Mouse (Mus musculus): Measurements from ENCODE around the gene Fbxl16.

Gene Fbxl16

DNA sequence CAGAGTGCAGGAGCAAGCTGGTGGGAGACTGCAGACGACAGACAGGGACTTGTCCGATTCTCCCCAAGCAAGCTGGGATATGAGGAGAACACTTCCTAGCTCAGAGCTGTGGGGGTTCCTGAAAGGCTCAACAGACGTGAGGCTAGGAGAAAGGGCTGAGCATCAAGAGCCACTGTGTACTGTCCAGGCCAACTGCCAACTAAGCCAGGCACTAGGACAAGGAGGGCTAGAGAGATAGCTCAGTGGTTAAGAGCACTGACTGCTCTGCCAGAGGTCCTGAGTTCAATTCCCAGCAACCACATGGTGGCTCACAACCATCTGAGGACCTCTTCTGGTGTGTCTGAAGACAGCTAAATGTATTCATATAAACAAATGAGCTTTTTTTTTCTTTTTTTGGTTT, 33.6 kb downstream of the Fbxl16 start:
- DNase-seq (ENCODE audit: low spot score) = no peak

DNA sequence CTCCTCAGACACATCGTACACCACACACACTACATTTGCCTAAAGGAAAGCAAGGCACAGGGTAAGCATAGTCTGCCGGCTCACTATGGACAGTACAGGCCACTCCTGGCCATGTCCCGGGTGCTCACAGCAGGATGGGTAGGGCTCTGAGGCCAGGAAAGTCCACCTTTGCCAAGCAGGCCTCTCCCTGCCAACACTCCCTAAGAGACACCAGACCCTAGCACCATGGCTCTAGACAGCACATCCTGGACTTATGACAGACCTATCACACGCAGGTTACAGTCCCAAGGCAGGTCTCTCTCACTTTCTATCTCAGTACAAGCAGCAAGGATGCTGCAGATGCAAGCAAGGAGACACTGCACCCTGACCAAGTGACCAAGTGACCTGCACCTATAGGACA, 34.2 kb downstream of the Fbxl16 start:
- no peak for DNase-seq (ENCODE audit: low spot score)

DNA sequence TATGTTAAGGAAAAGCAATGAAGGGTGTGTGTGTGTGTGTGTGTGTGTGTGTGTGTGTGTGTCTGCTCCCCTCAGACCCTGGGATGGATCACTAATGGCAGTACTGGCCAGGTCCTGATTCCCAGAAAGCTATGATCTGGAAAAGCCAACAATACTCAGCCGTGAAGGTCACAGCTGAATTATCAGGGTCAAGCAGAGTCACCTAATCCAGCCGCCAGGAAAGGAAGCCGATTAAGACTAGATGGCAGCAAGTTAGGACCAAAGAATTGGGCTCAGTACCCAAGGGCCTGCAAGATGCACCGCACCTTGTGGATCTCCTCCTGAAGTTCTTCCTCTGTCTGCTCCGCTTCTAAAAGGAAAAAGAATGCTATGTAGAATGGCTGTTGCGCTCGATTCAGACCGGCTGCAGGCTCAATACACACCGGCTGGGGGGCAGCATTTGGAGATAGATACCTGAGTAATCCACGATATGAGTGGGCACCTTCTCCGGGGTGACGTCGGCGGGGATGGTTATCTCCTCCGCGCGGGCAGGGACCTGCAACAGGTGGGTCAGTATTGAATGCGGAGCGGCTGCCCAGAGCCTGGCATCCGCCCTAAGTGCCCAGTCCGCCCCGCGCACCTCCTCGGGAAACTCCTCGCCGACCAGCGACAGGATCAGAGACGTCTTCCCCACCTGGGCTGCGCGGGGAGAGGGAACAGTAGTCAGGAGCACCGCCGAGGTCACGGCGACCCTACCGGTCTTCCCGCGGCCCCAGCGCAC, 34.9 kb downstream of the Fbxl16 start:
- DNase-seq (ENCODE audit: low spot score) = no peak

DNA sequence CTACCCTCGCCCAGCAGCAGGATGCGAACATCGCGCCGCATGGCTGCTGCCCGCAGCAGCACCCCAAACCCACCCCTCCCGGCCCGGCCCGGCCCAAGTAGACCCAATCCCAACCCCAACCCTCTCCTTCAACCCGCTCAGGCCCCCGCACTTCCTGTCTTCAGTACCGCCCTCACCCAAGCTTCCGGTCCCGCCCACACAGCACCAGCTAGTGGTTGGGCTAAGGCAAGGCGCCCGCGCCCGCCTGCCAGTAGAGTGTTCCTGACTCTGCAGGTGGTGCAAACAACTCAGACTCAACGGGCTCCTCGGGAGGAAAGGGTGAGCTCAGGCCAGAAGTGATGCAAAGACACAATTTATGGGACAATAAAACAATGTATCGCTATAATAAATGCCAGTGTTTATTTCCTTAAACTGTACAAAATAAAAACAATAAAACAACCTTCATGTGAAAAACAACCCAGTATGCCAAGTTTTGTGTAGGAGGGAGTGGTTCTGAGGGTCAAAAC, 35.6 kb downstream of the Fbxl16 start, which contains the start of gene Rhot2:
Gene Rhot2 (minus strand): TSS at position 456 of the 506 bp plus-strand sequence.
- DNase-seq (ENCODE audit: low spot score) = peak; percentile 90

DNA sequence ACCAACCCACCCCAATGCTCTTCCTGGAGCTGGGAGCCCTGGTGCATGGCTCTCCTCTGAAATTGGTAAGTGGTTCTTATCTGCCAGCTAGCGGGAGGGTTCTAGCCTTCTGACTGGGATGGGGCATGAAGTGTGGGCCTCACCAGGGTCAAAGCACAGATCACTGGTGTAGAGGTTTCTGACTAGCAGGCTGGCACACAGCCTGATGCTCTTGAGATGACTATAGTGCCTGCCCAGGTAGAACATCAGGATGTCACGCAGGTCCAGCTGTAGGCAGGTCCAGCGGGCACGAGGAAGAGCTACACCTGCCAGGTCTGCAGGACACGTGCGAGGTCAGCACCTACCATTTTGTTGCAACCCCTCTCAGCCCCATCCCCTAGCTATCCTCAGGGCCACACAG, 51.3 kb downstream of the Fbxl16 start:
- no peak for DNase-seq (ENCODE audit: low spot score)

DNA sequence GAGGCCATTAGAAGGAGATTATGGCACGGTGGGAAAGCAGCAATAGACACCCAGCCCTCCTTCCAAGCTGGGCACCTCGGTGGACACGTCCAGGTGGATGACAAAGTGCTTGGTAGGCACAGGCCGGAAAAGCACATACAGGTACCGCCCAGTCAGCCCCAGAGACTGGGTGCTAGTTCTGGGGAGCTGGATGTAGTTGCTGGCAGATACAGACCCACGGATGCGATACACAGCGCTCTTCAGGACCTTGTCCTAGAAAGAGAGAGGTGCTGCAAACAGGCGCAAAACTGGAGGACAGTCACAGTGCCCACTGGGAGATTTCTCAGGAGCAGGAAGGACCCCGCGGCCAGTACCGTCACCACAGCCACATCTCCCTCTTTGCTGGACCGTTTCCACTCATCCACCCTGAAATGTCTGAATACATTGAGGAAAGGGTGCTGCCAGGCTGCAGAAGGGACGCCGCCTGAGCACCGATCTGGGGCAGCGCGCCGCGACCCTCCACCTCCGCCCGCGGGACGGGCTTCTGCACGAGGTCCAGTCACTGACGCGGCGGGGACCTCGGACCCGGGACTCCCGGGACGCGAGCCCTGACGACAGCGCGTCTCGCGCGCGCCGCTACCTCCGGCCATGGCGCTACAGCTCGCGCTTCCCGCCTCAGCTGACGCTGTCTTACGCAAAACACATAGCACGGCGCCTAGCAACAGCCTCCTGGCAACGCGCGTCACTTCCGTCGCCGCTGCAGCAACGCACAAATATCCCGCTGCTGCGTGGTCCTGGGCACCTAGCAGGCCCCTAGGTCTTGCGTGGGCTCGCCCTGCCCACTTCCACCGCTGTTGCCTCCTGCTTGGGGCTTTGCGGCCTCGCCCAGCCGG, 52.2 kb downstream of the Fbxl16 start, which contains the start of gene Wdr90:
Gene Wdr90 (minus strand): TSS at position 670 of the 872 bp plus-strand sequence.
- peak; percentile 85 for DNase-seq (ENCODE audit: low spot score)

DNA sequence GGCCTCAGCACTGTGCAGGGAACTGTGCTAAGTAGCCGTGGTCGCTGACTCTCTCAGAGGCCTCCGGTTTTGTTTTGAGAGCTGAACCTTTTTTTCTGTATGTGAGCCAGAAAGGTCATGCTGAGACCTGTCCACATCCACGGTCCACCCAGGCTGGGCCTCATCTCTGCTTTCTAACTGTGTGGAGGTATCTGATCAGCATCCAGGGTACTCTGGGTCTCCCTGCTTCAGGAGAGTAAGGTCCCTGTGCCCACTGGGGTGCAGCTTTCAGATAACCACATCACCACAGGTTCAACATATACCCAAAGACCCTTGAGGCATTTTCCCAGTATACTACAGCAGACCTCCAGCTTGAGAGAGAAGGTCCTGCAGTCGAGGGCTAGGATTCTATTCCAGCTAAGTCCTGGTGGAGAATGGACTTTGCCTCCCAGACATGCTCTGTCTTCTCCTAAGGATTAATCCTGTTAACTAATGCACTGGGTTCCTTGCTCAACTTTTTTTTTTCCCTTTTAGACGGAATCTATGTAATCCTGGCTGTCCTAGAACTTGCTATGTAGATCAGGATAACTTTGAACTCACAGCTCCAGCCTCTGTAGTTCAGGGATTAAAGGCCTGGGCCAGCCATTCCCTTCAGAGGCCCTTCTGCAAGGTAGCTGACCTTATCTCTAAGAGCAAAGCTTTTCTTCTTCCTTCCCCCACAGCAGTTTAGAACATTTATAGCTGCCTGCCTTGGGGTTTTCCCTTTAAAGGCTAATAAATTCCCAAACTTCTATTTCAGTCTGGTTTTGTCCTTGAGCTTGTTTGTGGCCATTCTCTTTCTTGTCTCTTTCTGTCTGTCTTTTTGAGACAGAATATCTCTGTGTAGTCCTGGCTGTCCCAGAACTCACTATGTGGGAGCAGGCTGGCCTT, 53.1 kb downstream of the Fbxl16 start:
- no peak for DNase-seq (ENCODE audit: low spot score)

DNA sequence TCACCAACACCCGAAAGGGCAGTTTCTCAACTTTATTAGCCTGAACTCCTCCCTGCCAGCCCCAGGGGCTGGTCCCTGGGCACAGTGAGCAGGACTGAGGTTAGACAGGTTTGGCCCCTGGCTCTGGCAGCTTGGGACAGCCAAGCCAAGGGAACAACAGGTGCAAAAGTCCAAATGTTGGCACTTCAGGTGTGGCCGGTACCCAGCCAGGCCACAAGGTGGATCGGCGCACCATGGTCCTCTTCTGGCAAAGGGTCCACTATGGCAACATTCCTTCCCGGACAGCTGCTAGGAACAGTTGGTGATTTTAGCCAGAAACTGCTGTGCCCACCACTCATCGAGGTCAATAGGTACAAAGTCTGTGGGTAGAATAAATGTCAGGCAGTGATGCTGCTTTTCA, 54.8 kb downstream of the Fbxl16 start:
- no peak for DNase-seq (ENCODE audit: low spot score)

DNA sequence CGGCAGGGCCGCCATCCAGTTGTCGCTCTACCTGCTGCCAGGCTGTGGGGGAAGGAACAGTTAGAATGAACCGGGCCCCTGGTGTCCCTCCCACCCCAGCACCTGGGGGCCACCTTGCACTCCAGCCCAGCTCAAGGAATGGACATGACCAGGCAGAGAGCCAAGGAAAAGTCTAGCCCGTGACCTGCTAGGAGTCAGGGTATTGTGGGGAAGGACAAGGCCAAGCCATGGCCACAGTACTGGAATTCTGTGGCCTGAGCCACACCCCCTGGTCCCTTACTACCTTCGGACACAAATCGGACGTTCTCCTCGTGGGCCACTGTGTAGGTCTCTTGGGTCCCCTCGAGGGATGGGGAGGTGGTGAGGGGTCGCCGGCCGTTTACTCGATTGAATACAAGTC, 55.4 kb downstream of the Fbxl16 start:
- DNase-seq (ENCODE audit: low spot score) = no peak

DNA sequence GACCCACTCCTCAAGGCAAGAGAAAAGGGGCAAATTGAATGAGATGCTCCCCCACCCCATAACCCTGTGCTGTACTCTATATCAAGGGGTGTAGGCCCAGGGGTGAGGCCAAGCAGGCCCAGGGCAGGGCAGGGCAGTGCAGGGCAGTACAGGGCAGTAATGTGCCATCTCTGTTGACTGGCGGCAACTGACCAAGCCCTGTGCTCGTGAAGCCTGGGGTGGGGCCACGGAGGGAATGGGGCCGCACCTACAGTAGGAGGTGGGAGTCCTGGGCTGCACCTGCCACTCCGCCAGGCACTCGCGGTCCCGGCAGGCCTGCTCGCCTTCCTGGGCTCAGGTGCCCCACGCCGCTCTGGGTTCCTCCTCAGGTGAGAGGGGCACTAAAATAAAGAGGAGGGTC, 56.4 kb downstream of the Fbxl16 start:
- no peak for DNase-seq (ENCODE audit: low spot score)

DNA sequence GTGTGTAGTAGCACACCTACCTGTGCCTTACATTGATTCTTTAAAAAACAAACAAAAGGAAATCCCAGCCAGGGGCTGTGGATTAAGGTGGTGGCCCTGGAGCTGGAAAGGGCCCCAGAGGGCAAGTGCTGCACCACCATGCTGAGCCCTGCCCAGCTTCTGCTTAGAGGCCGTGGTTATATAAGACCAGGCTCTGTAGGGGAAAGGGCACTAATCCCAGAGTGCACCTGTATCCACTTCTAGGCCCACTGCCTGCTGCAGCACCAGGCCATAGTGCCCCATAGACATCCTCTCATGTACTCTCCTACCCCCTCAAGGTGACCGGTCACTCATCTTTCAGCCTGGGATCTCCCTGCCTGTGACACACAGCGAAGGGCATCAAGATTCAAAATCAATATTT, 57.3 kb downstream of the Fbxl16 start:
- no peak for DNase-seq (ENCODE audit: low spot score)

DNA sequence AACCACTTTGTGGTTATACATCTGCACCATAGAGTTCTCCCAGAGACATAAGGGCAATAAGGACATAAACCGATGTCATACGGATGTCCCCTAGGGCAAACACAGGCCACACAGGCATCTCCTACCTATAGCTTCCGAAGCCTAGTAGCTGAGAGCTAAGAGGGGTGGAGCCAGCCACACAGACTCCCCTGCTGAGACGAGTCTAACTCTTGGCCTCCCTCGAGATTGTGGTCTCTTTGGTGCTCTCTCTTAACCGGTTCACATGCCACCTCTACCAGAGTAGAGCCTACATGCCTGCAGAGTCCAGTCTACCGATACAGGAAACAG, 58.6 kb downstream of the Fbxl16 start:
- DNase-seq (ENCODE audit: low spot score) = peak; percentile 41

DNA sequence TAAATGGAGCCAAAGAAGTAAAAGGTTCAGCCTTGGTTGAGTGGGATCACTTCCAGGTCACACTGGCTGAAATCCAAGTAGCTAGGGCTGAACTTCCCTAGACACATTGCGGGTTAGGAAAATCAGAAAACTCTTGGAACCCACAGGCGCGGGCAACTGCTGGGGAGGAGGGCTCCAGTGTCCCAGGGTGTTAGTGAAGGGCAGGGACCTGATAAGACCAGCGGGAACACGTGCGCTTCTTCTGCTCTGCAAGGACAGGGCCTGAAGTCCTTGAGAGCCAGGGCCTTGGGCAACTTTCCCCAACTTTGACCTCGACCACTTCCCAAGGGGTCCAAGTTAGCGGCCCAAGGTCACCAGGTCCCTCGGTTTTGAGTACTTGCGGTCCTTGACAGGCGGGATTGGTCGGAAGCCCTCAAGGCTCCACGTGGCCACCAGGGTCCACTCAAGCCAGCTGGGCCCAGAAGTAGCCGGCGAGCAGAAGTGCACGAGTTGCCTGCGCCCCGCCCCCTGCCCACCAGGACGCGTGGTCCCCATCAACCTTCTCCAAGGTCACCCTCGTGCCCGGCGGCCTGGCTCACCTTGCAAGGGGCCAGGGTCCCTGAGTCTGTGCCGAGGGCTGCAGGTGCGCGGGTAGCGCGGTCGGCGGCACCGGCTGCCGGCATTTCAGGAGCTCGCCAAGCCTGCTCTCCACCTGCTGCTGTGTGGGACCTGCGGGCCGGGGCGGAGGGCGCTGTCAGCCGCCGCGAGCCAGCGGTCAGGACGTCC, 59.1 kb downstream of the Fbxl16 start:
- DNase-seq (ENCODE audit: low spot score) = peak; percentile 39

DNA sequence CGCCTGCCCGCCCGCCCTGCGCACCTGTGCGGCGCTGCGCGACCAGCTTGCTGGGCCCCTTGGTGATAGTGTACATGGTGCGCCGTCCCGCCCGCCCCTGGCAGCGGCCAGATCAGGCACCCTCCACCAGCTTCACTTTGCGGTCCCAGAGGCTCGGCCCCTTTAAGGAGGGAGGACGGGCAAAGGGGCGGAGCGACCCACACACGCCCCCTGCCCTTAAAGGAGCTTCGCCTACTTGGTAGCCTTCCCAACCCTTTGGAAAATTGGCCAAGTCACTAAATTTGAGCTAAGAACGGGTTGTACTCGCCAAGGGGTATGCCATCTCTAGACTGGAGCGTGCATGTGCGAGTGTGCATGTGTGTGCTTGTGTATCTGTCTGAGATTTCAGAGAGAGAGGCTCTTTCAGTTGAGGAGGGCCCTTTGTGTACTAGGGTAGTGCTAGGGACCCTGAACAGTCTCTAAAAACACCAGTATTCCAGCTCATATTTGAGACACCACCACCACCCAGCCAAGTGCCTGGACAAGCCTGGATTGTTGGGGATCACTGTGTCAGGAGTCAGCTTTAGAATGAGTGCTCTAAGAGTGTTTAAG, 59.8 kb downstream of the Fbxl16 start, which contains the start of gene Mcrip2:
Gene Mcrip2 (minus strand): TSS at position 164 of the 591 bp plus-strand sequence.
- DNase-seq (ENCODE audit: low spot score) = peak; percentile 30

DNA sequence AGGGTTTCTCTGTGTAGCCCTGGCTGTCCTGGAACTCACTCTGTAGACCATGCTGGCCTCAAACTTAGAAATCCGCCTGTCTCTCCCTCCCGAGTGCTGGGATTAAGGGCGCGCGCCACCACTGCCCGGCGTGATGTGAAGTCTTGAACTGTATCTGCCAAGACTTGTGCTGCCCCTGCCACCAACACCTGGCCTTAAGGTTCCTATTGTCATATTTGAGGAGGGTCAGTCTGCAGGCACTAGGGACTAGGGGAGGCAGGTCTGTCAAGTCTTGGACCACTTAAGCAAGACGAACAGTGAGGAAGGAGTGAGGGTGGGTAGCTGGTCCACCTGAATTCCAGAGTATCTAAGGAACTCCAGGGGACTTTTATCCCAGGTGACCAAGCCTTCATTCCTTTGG, 60.6 kb downstream of the Fbxl16 start:
- no peak for DNase-seq (ENCODE audit: low spot score)

DNA sequence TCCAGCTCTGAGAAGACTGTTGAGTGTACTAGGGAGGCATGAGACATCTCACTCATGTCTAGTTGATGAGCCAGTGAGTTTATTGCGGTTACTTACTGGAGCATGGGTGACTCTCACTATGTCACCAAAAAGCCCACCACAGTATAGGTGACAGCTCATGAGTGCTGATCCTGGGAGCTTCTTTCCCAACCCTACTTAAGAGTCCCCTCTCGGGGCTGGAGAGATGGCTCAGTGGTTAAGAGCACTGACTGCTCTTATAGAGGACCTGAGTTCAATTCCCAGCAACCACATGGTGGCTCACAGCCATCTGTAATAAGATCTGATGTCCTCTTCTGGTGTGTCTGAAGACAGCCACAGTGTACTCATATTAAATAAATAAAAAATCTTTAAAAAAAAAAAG, 61.1 kb downstream of the Fbxl16 start:
- no peak for DNase-seq (ENCODE audit: low spot score)

All from c-Kit-positive CD71-positive TER-119-positive erythroid progenitor cells, embryonic 14.5 days (primary cell).